Mouse (Mus musculus) ES-E14 (cell line): ENCODE results near the gene Selplg.

Experiments
- CHD2 ChIP-seq: IDR thresholded peaks from 2 replicates; pipeline ENCODE4 v1.6.1; 2014; ENCODE audit warnings: mild to moderate bottlenecking, low read depth, low read length, inconsistent platforms
- ZC3H11A ChIP-seq: IDR thresholded peaks from 2 replicates; pipeline ENCODE4 v1.6.1; 2012; ENCODE audit warnings: low read depth, mild to moderate bottlenecking, inconsistent platforms, low read length, borderline replicate concordance

DNA sequence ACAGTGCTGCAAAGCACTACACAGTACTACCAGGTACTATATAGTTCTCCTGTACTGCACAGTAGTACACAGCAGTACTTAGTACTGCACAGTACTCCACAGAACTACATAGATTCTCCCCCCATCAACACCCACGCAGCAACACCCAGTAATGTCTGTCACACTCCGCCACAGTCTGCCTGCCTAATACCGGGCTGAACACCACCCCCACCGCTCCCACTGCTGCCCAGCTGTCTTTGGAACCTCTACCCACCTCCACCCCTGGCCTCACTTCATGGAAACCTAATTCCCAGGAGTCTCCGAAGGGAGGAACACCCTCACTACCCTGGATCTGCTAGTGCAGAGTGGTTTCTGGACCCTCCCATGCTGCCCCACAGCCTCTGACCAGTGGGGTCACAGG, 51.7 kb downstream of the Selplg start:
- TF ChIP-seq ZC3H11A (no peak), CHD2 (no peak)
